ENCODE assay signal across 8 mouse cellular contexts in the genomic region with DNA sequence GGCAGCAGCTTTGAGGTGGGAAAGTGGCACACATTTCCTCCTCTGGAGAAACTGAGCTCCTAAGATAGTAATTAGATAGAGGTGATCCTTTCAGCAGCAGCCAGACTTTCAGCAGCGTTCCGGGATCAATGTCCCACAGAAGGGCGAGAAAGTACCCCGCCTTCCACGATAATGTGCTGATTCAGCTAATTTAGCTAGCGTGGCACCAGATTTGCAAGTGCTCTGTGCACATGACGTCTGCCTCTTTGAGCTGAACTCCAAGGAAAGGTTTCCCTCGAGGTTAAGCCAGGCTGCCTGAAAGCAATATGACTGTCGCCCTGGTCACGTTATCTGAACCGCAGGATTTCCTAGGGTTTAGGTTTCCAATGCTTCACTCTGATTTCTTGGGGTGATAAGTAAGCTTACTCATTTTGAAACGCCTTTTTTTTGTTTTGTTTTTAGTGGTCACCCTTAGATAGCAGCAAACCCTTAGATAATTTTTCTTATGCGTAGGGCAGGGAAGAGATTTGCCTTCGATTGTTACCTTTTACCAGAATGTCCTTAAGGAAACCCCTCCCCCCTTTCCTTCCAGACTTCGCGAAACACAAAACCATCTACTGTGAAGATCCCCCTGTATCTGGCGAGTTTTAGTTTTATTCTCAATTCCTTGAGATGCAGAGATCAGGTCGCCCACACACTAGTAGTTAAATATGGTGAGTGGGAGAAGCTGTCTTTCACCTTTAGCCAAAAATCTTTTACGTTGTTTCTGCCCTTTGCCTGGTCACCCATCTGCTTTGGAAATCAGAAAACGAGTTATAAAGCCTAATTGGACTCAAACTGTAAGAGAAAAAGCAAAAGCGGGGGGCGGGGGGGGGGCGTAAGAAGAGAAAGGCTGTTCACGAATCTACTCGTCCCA.
DNase-seq lines count a peak whose midpoint lies in the region; ATAC-seq lines count a peak whose summit lies in the region.

No protein-coding gene starts in this region.

- DNase-seq in gastrocnemius, adult 18-20 months (ENCODE audit: low spot score), result peak; percentile 16
- no peak for DNase-seq in gastrocnemius, adult 8-10 months (ENCODE audit: low spot score in 2 of 2)
- DNase-seq in ZHBTc4 (ENCODE audit: low read depth, low spot score), result peak; percentile 51
- DNase-seq in kidney, postnatal 14 days, result peak; percentile 21
- DNase-seq in midbrain, embryonic 11.5 days (ENCODE audit: low spot score, missing footprints), result peak; percentile 93
- DNase-seq in yolk sac, embryonic 10.5 days (ENCODE audit: low spot score), result no peak
- DNase-seq in left cerebral cortex, adult 8-10 months (ENCODE audit: low spot score in 2 of 2), result no peak

- H3K27me3 ChIP-seq in heart, embryonic 13.5 days (replicated peaks), result no peaks in the 10 kb centered on the region; the same call in 1 of the 2 replicates
- H3K27me3 ChIP-seq in midbrain, embryonic 11.5 days (ENCODE audit: control insufficient read depth, insufficient read depth, low read length), result no peaks in the 10 kb centered on the region

- no peaks in the 10 kb centered on the region for H3K36me3 ChIP-seq in heart, embryonic 13.5 days
- no peaks in the 10 kb centered on the region for H3K36me3 ChIP-seq in midbrain, embryonic 11.5 days (ENCODE audit: control insufficient read depth, insufficient read depth, low read length)

- peaks cover 13% of the 10 kb centered on the region for H3K4me1 ChIP-seq in heart, embryonic 13.5 days
- H3K4me1 ChIP-seq in midbrain, embryonic 11.5 days (ENCODE audit: control insufficient read depth, insufficient read depth, low read length), result peaks cover 9% of the 10 kb centered on the region; the same call in 1 of the 2 replicates

- H3K9ac ChIP-seq in heart, embryonic 13.5 days, result peak overlapping the region; percentile 80
- H3K9ac ChIP-seq in midbrain, embryonic 11.5 days (ENCODE audit: low read length), result peak overlapping the region; percentile 53

- peak overlapping the region; percentile 74 for H3K4me2 ChIP-seq in heart, embryonic 13.5 days
- peak overlapping the region; percentile 70 for H3K4me2 ChIP-seq in midbrain, embryonic 11.5 days

- peak overlapping the region; percentile 59 for H3K4me3 ChIP-seq in heart, embryonic 13.5 days
- H3K4me3 ChIP-seq in midbrain, embryonic 11.5 days (ENCODE audit: low read depth, low read length), result peak overlapping the region; percentile 27

- H3K9me3 ChIP-seq in heart, embryonic 13.5 days, result no peaks in the 10 kb centered on the region
- H3K9me3 ChIP-seq in midbrain, embryonic 11.5 days (ENCODE audit: control insufficient read depth, low read length), result no peaks in the 10 kb centered on the region

- WGBS in heart, embryonic 13.5 days, result 2% methylated on average over 25 of the region's 25 CpGs
- 3% methylated on average over 23 of the region's 25 CpGs for WGBS in midbrain, embryonic 11.5 days

- no peak for ATAC-seq in heart, embryonic 13.5 days (ENCODE audit: extremely low read depth, insufficient number of reproducible peaks, low FRiP score, low TSS enrichment)
- peak; percentile 49; the same call in 1 of the 2 replicates for ATAC-seq in midbrain, embryonic 11.5 days (ENCODE audit: low FRiP score)

- no peak overlapping the region for H3K27ac ChIP-seq in heart, embryonic 13.5 days (replicated peaks)
- H3K27ac ChIP-seq in midbrain, embryonic 11.5 days (ENCODE audit: low read depth, low read length), result peak overlapping the region; percentile 88

Comparison
In these comparisons a context has a peak if more than half of its experiments do, and no peak if none do; other contexts are left out.
1. DNase-seq: peak in gastrocnemius, adult 18-20 months (single experiment), ZHBTc4 (single experiment), kidney, postnatal 14 days (single experiment) and midbrain, embryonic 11.5 days (single experiment); none in gastrocnemius, adult 8-10 months (0 of 2), yolk sac, embryonic 10.5 days (single experiment) and left cerebral cortex, adult 8-10 months (0 of 2).